Mouse (Mus musculus) neural tube, embryonic 14.5 days (tissue): Measurements from ENCODE around the gene Pik3r2. TPM values are rescaled to one million over a fixed set of nuclear protein-coding genes. Genes with fewer than 3 reads are reported as not detected.
A peak's percentile ranks its signal among the peaks of the same experiment; 100 is the strongest.

Source experiments
- ATAC-seq: fragments of 200-750 bp; cut with Nextera tagmentation; 2 replicates; pipeline ENCODE4 v1.8.0; 2017; ENCODE audit warnings: low read depth, mild to moderate bottlenecking, moderate TSS enrichment, moderate library complexity
- H3K27ac ChIP-seq: fragments of 300-500 bp; sonication (generic); 2 replicates; pipeline ENCODE4 v1.5.1; 2014; ENCODE audit warnings: low read depth, mild to moderate bottlenecking, control low read depth, low read length, moderate library complexity, mixed read lengths
- H3K27me3 ChIP-seq: fragments of 300-500 bp; sonication (generic); 2 replicates; pipeline ENCODE4 v1.6.1; 2014; ENCODE audit warnings: low read length; ENCODE audit not compliant: control insufficient read depth, insufficient read depth
- H3K36me3 ChIP-seq: fragments of 300-500 bp; sonication (generic); 2 replicates; pipeline ENCODE4 v1.6.1; 2014; ENCODE audit warnings: low read length, mixed read lengths; ENCODE audit not compliant: control insufficient read depth, insufficient read depth
- H3K4me1 ChIP-seq: fragments of 300-500 bp; sonication (generic); 2 replicates; pipeline ENCODE4 v1.6.1; 2014; ENCODE audit warnings: low read length; ENCODE audit not compliant: control insufficient read depth, insufficient read depth
- H3K4me2 ChIP-seq: fragments of 300-500 bp; sonication (generic); 2 replicates; pipeline ENCODE4 v1.6.1; 2014; ENCODE audit warnings: mild to moderate bottlenecking, low read depth, low read length, control low read depth
- H3K4me3 ChIP-seq: fragments of 300-500 bp; sonication (generic); 2 replicates; pipeline ENCODE4 v1.5.1; 2014; ENCODE audit warnings: low read depth, low read length, control low read depth, mixed read lengths
- H3K9ac ChIP-seq: fragments of 300-500 bp; sonication (generic); replicated peaks from 2 replicates; pipeline ENCODE4 v1.6.1; 2014; ENCODE audit warnings: low read depth, mild to moderate bottlenecking, control low read depth, low read length, mixed read lengths
- H3K9me3 ChIP-seq: fragments of 300-500 bp; sonication (generic); 2 replicates; pipeline ENCODE4 v1.6.1; 2016; ENCODE audit warnings: low read length; ENCODE audit not compliant: control insufficient read depth
- WGBS: fragments of 180-500 bp; shearing (Covaris S2); extraction: QIAGEN DNeasy Blood & Tissue Kit; methylation state at CpG from one replicate; pipeline ENCODE4 v1.1.7; 2014; 5-methylcytosine and 5-hydroxymethylcytosine counted together
- microRNA-seq: library from miRNA; unstranded; fragments of <30 nt; microRNA quantifications from one replicate; pipeline ENCODE4, GENCODE M21; 2016
- polyA plus RNA-seq: library from polyadenylated mRNA; unstranded; fragments of >200 nt; fragmentation: Nextera tagmentation; extraction: Ambion mirVana; gene quantifications from 2 replicates; pipeline ENCODE4 v1.2.1, GENCODE M21; 2014

Gene Pik3r2
- polyA plus RNA-seq, 1 experiment from 2014 or later, result 72.2 TPM

DNA sequence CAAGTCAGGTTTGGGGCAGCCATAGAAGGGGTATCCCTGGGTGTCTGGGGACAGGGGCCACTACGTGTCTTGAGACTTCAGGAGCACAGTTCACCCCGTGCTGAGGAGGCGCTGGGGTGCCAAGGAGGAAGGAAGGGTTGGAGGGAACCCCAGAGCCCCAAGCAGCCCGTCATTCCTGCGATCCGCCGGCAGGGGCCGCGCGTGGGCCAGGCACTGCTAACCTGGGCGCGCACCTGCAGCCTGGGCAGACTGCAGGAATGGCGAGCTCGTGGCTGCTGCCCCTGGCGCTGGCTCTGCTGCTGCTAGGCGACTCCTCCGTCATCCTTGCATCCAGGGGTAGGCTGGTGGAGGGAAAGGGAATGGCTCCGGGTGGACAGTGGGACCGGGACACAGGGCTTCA lies 58.2 kb downstream of the Pik3r2 start, which contains the start of gene Gm3336:
Gene Gm3336 (plus strand): TSS at position 247 of the 400 bp plus-strand sequence.
- H3K4me3 ChIP-seq, result no peak within 1 kb of the TSS
- H3K4me1 ChIP-seq, result no peaks in the 10 kb centered on the region
- H3K9ac ChIP-seq, result no peak within 1 kb of the TSS
- WGBS, result 3% methylated on average over 19 of the region's 19 CpGs
- no peak within 1 kb of the TSS for H3K4me2 ChIP-seq
- no peaks in the 10 kb centered on the region for H3K27me3 ChIP-seq
- H3K27ac ChIP-seq, result no peak within 1 kb of the TSS
- peak; percentile 42; the same call in 1 of the 2 replicates for ATAC-seq
- no peaks in the 10 kb centered on the region for H3K36me3 ChIP-seq
- no peaks in the 10 kb centered on the region for H3K9me3 ChIP-seq

Small RNA genes lying within 50 kb of the gene (microRNA-seq; reads per million reads assigned to microRNA genes)
- not detected for gene Mir7240

Other genes starting within 250 kb of the Pik3r2 start
- 303 and 336 TPM in 2 replicates for gene Fkbp8, start 249.0 kb downstream of the Pik3r2 start, polyA plus RNA-seq
- gene Kxd1, start 248.8 kb downstream of the Pik3r2 start, polyA plus RNA-seq, result 50.2 and 51.9 TPM in 2 replicates
- 16.7 and 17.8 TPM in 2 replicates for gene Ell, start 237.3 kb downstream of the Pik3r2 start, polyA plus RNA-seq
- gene Isyna1, start 182.3 kb downstream of the Pik3r2 start, polyA plus RNA-seq, result 65.5 and 73.3 TPM in 2 replicates
- gene Ssbp4, start 167.8 kb downstream of the Pik3r2 start, polyA plus RNA-seq, result 163 and 240 TPM in 2 replicates
- gene Lrrc25, start 160.6 kb downstream of the Pik3r2 start, polyA plus RNA-seq, result 0.20 and 1.8 TPM in 2 replicates
- gene Gdf15, start 144.3 kb downstream of the Pik3r2 start, polyA plus RNA-seq, result 0.54 TPM in 1 of 2 replicates, not detected in the other
- gene Pgpep1, start 116.3 kb downstream of the Pik3r2 start, polyA plus RNA-seq, result 74.5 and 85.2 TPM in 2 replicates
- gene Lsm4, start 103.5 kb downstream of the Pik3r2 start, polyA plus RNA-seq, result 193 and 194 TPM in 2 replicates
- gene Jund, start 77.8 kb downstream of the Pik3r2 start, polyA plus RNA-seq, result 115 and 119 TPM in 2 replicates
- 0.13 TPM in 1 of 2 replicates, not detected in the other for gene Iqcn, start 73.3 kb downstream of the Pik3r2 start, polyA plus RNA-seq
- not detected in 2 replicates for gene Gm3336, start 58.2 kb downstream of the Pik3r2 start, polyA plus RNA-seq
- 0.10 and 0.27 TPM in 2 replicates for gene Pde4c, start 53.0 kb downstream of the Pik3r2 start, polyA plus RNA-seq
- 570 and 690 TPM in 2 replicates for gene Rab3a, start 22.0 kb downstream of the Pik3r2 start, polyA plus RNA-seq
- 36.5 and 41.2 TPM in 2 replicates for gene Mpv17l2, start 15.8 kb downstream of the Pik3r2 start, polyA plus RNA-seq
- 20.2 and 23.4 TPM in 2 replicates for gene Mast3, start 28.3 kb upstream of the Pik3r2 start, polyA plus RNA-seq
- gene Il12rb1, start 31.7 kb upstream of the Pik3r2 start, polyA plus RNA-seq, result not detected in 2 replicates
- 8.9 and 9.3 TPM in 2 replicates for gene Arrdc2, start 63.0 kb upstream of the Pik3r2 start, polyA plus RNA-seq
- gene Kcnn1, start 86.5 kb upstream of the Pik3r2 start, polyA plus RNA-seq, result 12.6 and 13.0 TPM in 2 replicates
- 155 and 159 TPM in 2 replicates for gene Ccdc124, start 97.2 kb upstream of the Pik3r2 start, polyA plus RNA-seq
- 1.7 and 2.6 TPM in 2 replicates for gene Slc5a5, start 116.0 kb upstream of the Pik3r2 start, polyA plus RNA-seq
- gene Rpl18a, start 120.7 kb upstream of the Pik3r2 start, polyA plus RNA-seq, result 2,427 and 2,505 TPM in 2 replicates
- 50.1 and 54.8 TPM in 2 replicates for gene Map1s, start 129.2 kb upstream of the Pik3r2 start, polyA plus RNA-seq